Mouse (Mus musculus) granulocyte monocyte progenitor cell, adult 5-6 weeks (primary cell): ENCODE measurements around the gene Rbl2. TPM values are rescaled to one million over a fixed set of nuclear protein-coding genes. Genes with fewer than 3 reads are reported as not detected.

Experiments used
- ATAC-seq: replicated peaks from 2 replicates; pipeline ENCODE4 v1.8.0; 2016; ENCODE audit warnings: mild to moderate bottlenecking, moderate TSS enrichment, inconsistent platforms; ENCODE audit not compliant: poor library complexity, severe bottlenecking
- total RNA-seq, 2 experiments: library from RNA; stranded (forward) in 1 of 2; stranded (reverse) in 1 of 2; fragments of 200-712, 200-1000 nt in 1 of 2; fragments of >200 nt in 1 of 2; fragmentation: Nextera tagmentation in 1 of 2; gene quantifications; 2 replicates each; pipeline ENCODE4 v1.2.3; 2014 to 2017

Rbl2 gene
- total RNA-seq, 2 experiments from 2014 or later, result 29.3 to 60.7 TPM

DNA sequence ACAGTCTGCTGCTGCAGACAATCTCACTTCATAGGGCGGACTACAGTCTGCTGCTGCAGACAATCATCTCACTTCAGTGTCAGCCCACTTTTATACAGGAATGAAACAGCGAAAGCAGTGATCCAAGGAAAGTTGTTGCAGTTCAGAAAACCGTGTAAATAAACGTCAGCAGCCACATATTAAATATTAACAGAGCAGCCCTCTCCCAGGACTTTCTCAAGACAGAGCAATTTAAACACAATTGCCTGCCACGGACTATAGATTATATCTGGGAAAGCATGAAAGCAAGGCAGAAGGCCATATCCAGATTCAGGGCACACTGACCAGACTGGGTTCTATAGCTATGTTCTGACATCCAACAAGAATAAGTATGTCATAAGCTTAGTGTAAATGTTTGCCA, 24.3 kb downstream of the Rbl2 start:
- ATAC-seq, result no peak

DNA sequence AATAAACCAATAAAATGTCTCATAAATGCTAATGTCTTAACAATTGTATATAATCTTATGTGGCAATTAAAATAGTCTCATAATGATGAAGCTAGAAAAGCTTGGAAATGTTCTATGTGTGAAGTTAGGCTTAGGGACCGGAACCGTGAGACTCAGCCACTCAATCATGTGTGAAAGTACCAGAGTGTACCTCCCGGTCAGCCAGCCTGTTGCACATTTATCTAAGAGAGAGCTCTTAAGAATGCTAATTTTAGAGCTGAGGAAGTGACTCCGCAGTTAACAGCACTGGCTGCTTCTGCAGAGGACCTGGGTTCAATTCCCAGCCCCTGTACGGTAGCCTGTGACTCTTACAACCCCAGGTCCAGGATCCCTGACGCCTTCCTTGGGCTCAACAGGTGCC, 28.2 kb downstream of the Rbl2 start:
- no peak for ATAC-seq

DNA sequence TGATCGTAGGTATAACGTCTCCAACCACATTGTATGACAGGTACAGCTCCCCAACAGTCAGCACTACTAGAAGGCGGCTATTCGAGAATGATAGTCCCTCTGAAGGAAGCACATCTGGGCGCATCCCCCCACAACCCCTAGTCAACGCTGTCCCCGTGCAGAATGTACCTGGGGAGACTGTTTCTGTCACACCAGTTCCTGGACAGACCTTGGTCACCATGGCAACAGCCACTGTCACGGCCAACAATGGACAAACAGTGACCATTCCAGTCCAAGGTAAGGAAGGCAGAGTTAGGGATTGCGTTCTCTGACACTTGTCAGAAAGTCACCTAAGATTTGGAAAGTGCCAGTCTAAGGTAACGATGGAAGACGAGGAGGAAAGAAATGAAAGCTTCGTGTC, 36.4 kb downstream of the Rbl2 start:
- ATAC-seq, result no peak

DNA sequence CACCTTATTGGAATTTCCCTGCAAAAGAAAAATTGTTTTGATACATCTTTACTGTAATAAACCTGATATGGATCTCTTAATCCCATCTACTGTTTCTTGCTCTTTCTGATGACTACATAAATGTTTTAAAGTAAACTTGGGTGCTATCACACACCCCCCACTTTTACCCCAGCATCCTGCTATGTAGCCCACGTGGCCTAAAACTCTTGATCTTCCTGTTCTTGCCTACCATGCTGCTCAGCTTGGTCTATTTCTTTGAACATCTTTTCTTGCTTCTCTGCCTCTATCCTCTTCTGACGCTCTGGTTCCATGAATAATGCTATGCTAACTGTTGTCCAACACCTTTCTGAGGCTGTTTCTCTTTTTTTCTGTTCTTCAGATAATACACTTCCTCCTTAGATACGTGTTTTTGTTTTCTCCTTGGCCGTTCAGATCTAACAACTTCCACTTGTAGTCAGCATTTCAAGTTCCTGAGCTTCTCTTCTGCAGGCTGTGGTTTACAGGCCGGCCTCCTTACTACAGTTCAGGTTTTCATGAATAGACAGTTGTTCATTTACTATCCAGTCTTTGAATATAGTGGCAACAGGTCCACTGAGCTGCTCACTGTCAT, 42.1 kb downstream of the Rbl2 start:
- ATAC-seq, result no peak

DNA sequence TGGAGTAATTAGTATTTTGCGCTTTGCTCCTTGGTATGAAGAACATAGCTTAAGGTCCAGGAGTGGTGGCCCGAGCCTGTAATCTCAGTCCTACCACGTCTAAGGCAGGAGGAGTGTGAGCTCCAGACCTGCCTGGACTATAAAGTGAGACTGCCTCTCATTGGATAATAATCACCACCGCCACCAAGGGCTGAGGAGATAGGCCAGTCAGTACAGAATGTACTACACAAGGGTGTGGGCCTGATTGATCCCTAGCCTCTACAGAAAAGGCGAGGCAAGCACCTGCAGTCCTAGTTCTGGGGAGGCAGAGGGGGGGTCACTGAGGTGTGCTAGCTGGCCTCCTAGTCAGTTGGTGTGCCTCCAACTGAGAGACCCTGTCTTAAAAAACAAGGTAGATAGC, 44.6 kb downstream of the Rbl2 start:
- ATAC-seq, result no peak

DNA sequence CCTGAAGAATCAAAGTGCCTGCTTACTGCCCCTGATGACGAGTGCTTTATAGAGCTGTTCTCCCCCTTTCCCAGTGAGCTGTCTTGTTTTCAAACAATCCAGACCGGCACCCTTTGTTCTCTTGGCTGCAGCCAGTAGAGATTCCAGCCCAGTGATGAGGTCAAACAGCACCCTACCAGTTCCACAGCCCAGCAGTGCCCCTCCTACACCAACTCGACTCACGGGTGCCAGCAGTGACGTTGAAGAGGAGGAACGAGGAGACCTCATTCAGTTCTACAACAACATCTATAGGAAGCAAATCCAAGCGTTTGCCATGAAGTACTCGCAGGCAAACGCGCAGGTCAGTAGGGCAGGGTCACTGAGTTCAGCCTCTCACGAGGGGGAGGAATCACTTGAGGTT, 45.1 kb downstream of the Rbl2 start:
- no peak for ATAC-seq

DNA sequence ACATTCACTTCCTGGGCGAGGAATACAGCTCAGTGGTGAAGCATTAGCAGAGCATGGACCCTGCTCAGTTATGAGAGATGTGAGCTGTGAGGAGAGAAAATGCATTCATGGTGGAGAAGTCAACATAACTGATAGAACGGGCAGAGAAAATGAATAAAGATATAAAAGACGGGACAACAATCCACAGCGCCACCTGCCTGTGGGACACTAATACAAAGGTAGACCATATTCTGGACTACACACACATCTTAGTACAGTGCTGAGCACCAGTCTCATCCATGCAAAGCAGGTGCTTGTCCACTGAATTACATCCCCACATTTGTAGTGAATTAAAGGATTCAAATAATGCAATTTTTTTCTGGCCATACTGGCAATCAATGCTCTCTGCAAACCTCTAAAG, 47.7 kb downstream of the Rbl2 start:
- ATAC-seq, result peak; percentile 22; the same call in 1 of the 2 replicates

DNA sequence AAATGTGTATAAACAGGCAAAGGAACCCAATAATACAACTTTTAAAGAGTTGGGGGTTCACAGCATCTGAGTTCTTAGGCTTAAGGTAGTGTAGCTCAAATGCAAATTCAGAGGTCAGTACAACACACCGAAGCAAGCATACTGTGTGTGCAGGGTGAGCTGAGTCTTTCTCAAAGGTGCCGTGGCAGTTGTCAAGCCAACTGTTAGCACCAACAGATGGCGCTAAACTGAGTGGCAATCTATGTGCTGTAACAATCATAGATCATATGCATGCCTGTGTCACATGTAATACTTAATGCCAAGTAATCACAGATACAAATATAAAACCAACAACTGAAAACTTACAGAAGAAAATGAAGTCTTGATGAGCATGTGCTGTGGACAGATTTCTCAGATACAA, 48.3 kb downstream of the Rbl2 start:
- no peak for ATAC-seq

DNA sequence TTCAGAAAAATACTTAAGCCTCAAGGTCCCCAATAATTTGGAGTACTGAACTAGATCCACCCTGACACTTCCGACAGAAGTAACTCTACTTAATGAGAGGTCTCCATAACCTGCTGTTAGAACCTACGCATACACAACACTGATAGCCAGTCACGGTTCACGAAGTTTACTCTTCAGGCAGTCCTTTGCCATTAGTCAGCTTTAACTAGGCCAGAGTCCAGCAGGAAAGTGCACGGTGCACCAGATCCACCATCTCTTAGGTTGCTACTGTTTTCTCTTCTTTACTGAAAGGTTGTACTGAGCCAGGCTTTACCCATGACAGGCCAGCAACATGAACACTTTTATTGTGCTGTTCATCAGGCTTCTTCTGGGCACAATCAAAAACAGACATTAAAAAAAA, 54.5 kb downstream of the Rbl2 start:
- no peak for ATAC-seq

DNA sequence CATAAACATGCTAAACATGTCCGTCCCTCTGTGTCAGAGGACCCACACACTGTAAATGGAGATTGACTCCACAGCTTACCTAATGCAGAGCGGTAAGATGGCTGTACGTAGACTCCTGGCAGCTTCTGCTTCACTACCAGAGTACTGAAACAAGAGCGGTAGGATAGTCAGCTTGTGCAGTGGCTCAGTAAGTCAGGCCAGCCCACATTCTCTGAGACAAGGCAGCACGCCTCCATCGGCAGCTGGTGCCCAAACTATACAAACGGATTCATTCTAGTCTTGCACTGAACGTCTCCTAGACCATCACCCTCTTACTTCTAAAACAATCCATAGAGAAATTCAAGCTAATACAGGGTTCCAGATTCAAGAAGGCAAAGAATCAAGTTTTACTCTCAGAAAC, 56.9 kb downstream of the Rbl2 start:
- no peak for ATAC-seq

DNA sequence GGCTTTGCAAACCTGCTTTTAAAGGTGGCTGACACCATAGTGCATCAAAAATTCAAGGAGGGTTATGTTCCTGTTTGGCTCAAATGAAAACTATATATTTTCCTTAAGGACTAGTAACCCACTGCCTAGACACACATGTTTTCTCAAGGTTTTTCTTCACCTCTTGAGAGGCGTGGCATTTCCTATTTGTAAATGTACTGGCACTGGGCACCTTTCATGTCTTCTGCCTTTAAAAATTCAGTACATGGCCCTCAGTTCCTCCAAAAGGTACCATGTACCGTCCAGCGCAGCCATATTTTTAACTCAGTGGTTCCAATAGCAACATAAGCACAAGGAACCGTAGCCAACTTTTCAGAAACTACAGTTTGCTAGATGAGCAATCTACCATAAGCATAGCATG, 62.9 kb downstream of the Rbl2 start:
- no peak for ATAC-seq

DNA sequence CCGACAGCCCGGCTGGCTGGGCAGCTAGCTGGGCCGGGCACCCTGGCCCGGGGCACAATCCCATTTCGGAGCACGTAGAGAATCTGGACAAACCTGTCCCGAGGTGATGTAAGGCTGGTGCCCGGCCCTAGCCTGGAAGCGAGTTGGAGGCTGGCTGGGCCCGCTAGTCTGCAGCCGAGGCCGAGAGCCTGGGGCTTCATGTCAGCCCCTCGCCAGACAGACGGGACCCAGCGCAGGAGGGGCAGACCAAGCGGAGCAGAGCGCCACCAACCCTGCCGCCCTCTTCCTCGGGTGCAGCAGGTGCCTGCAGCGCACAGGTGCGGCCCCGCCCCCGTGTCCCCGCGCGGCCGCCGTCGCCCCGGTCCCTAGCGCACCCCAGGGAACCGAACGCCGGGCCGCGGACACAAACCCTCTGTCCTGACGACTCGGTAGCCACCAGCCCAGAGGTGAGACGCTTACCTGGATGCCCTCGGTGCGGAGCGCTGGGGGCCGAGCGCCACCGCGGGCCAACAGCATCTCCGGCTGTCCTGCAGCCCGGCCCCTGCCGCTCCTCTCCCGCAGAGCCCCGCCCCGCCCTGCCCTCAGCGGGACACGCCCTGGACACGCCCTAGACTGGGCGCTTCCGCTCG, 63.7 kb downstream of the Rbl2 start:
- ATAC-seq, result peak; percentile 9

DNA sequence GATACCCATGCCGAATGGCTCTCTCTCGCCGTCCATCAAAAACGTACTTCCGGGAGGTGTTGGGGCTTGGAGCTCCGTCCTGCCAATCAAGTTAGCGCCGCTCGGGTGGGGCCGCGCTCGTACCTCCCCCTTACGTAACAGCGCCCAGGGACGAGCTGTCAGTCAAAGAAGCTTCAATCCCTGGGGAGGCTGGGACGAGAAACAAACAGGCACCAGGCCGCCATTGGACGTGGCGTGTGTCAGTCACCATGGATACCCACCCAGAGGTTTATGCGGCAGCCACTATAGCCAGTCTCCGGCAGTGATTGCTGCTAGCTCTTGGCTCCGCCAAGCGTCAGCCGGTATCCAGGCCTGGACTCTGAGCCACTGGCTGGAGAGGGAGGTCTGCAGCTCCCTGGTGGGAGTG, 64.2 kb downstream of the Rbl2 start:
- peak; percentile 97 for ATAC-seq

DNA sequence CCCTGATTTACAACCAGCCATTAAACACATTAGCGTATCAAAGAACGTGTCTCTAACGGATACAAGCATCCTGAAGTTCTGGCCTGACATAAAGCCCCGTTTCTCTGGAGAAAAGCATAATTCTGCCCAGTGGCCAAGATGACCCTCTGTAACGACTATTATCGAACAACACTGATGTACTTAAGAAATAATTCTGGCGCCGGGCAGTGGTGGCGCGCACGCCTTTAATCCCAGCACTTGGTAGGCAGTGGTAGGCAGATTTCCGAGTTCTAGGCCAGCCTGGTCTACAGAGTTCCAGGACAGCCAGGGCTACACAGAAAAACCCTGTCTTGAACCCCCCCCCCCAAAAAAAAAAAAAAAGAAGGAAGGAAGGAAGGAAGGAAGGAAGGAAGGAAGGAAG, 64.8 kb downstream of the Rbl2 start:
- ATAC-seq, result no peak

DNA sequence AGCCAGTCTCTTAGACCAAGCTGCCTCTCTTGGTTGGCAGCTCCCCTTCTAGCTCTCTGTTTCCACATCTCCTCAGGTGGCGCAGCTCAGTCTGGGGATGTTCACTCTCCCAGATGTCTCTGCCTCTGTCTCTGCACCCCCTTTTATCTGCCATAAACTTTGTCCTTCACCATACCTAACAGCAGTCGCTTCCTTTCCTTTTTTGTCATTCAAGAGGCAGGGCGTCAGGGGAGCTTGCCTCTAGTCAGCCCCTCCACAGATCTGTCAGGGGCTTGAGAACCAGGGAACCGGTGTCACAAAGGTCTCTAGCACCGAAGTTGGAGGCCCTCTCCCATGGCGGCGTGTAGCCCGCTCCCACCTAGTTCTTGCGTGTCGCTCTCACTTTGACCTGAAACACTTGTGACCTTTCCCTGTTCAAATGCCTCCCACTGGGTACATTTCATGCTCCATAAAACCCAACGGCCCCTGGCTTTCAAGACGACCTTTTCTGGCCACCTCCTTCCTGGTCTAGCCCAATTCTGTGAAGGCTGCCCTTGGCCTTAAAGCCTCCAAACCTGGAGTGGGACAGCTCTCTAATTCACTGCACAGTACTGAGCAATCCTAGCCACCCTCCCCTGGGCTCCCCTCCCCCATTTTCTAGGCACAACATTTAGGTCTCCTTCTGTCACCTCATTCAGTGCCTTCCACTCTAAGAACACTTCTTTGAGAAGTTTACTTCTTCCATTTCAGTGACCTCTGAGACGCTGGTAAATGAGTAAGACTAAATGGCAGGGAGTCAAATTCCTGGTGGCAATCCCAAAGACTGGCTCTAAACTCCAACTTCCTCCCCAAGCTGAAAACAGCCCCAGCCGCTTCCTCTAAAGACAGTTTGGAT, 65.7 kb downstream of the Rbl2 start:
- no peak for ATAC-seq

DNA sequence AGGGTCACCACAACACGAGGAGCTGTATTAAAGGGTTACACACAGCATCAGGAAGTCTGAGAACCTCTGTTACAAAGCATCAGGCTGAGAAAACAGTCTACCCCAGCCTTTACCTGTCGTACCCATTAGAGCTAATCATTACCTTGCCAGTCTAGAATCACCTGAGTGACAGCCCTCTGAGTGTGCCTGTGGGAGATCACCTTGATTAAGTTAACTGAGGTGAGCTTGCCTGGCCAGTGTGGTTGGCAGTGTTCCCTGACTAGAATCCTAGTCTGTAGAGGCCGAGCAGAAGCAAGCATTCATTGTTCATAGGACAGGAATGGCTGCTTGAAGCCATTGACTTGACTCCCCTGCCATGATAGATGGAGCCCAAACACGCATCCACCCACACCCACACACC, 71.0 kb downstream of the Rbl2 start:
- no peak for ATAC-seq

DNA sequence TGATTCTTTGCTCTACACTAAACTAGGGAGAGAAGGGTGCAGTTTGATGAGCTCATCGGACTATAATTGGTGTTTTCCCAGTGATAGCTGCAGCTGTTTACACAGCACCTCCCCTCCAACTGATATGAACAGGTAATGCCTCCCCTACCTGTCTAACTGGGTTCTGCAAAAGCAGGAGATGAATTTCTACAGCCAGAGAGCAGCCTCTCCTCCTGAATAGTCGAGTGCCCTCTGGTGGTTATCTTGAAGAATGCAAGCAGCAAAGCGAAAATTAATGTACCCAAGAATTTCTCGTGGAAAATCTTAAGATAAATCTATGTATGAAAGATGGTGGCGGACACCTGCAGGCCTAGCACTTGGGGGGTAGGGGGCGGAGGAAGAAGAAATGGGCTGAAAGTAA, 77.9 kb downstream of the Rbl2 start:
- peak; percentile 56 for ATAC-seq

DNA sequence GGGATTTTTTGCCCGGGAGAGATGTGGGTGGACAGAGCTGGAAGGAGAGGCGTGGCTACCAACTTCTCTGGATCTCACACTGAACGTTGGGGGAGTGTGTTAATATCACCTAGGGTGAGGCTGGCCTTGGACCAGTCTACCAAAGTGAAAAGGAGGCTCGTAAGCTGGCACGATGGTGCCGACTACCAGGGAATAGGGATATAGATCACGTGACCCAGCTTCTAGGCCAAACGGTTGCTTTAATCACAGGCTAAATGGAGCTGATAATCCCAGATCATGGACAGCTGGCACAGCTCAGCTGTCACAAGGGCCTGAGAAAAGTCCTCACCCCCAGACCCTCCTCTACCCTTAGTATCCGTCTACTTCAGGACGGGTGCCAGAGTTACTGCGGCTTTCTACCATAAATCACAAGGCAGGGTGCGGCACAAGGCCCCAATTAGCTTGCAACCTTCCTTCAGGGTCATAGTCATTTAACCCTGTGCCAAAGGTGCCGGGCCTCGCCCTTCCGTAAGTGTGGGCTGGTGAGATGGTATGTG, 78.9 kb downstream of the Rbl2 start:
- ATAC-seq, result no peak

DNA sequence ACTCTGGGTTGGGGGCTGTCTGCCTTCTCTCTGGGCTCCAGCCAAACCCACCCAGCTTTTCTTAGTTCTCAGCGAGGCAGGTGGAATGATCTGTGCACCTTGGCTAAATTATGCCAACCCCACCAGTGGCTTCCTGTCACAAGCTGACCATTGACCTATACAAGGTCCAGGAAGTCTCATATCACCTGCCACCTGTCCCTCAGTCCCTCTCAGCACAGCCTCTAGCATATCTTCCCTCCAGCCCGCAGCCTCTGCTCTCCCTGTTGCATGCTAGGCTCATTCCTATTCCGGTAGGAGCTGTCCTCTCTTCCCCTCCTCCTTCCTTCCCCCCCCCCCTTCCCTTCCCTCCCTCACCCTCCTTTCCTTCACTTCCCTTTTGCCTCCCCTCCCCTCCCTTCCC, 79.4 kb downstream of the Rbl2 start:
- no peak for ATAC-seq

DNA sequence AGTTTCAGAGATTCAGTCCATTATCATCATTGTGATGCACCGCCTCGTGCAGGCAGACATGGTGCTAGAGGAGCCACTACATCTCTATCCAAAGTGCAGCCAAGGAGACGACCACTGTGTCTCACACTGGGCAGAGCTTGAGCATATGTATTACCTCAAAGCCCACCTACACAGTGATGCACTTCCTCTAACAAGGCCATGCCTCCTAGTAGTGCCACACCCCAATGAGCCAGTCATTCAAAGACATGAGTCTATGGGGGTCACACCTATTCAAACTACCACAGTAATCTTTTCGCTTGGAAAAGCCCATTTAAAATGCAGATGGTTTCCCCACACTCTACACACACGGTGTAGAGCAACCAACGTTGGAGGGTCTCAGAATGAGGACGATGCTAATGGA, 81.7 kb downstream of the Rbl2 start:
- ATAC-seq, result no peak

DNA sequence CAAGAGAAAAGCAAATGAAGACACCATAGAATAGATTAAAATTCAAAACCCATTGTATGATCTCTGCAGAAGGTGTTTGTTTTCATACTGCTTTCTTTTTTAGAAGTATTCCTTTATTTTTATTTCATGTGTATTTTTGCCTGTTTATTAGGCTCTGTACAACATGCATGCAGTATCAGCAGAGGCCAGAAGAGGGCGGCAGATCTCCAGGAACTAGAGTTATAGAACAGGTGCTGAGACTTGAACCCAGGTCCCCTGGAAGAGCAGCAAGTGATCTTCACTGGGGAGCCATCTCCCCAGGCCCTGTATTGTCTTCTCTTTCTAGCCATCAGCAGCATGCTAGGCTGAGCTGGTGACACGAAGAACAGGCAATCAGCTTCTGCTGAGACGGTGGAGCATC, 84.0 kb downstream of the Rbl2 start:
- ATAC-seq, result no peak
